In genomic region chr2:28446181-28446514, GRCm38 (mm10) we compare ENCODE assay signal across 9 mouse cellular contexts. TPM values are rescaled to one million over a fixed set of nuclear protein-coding genes. Genes with fewer than 3 reads are reported as not detected.
DNase-seq lines count a peak whose midpoint lies in the region; ATAC-seq and TF ChIP-seq lines count a peak whose summit lies in the region.
"Had no signal": no experiment of that assay in that cellular context is flagged by ENCODE, and none has a peak within 500 bp of the region (broad histone marks: within the 10 kb centered on the region; RNA-seq: fewer than 3 reads in every experiment).

No protein-coding gene starts in this region.

- WGBS in heart, embryonic 12.5 days = 7% methylated on average over 5 of the region's 5 CpGs
- WGBS in forebrain, embryonic 13.5 days = 3% methylated on average over 5 of the region's 5 CpGs
- WGBS in liver, embryonic 14.5 days (ENCODE audit: insufficient replicate concordance) = 14% methylated on average over 5 of the region's 5 CpGs

- H3K4me2 ChIP-seq in heart, embryonic 12.5 days = peak overlapping the region; percentile 96
- H3K4me2 ChIP-seq in forebrain, embryonic 13.5 days = peak overlapping the region; percentile 93
- peak overlapping the region; percentile 35 for H3K4me2 ChIP-seq in liver, embryonic 14.5 days (ENCODE audit: low read depth)

- no peak overlapping the region for H3K27ac ChIP-seq in heart, embryonic 12.5 days (ENCODE audit: poor library complexity, severe bottlenecking)
- no peak overlapping the region for H3K27ac ChIP-seq in ES-Bruce4 (ENCODE audit: insufficient read depth, low read length)
- peak overlapping the region; percentile 36; the same call in 1 of the 2 replicates for H3K27ac ChIP-seq in forebrain, embryonic 13.5 days
- H3K27ac ChIP-seq in liver, embryonic 14.5 days = no peak overlapping the region

- peaks cover 27% of the 10 kb centered on the region for H3K27me3 ChIP-seq in heart, embryonic 12.5 days (replicated peaks)
- H3K27me3 ChIP-seq in ES-Bruce4 (ENCODE audit: control insufficient read depth, insufficient read depth, low read length, poor library complexity, severe bottlenecking) = no peaks in the 10 kb centered on the region; the same call in 1 of the 2 replicates
- H3K27me3 ChIP-seq in forebrain, embryonic 13.5 days = no peaks in the 10 kb centered on the region
- peaks cover 26% of the 10 kb centered on the region for H3K27me3 ChIP-seq in liver, embryonic 14.5 days (ENCODE audit: control insufficient read depth, insufficient read depth, low read length)

- no peak for DNase-seq in heart, postnatal 4 days
- no peak for DNase-seq in liver, embryonic 14.5 days (ENCODE audit: low read depth in 3 of 3, low spot score in 3 of 3)
- DNase-seq in left cerebral cortex, adult 9 months (ENCODE audit: low spot score in 2 of 2) = no peak
- DNase-seq in right cerebral cortex, postnatal 14 days = no peak

- peak overlapping the region; percentile 77 for H3K4me3 ChIP-seq in heart, embryonic 12.5 days
- H3K4me3 ChIP-seq in ES-Bruce4 (ENCODE audit: low read depth, low read length) = peak overlapping the region; percentile 63
- H3K4me3 ChIP-seq in forebrain, embryonic 13.5 days = peak overlapping the region; percentile 73
- H3K4me3 ChIP-seq in liver, embryonic 14.5 days (ENCODE audit: insufficient read depth in 1 of 2, low read depth in 2 of 2, low read length in 2 of 2) = peak overlapping the region in 1 of 2 experiments; percentile 30; a peak in 2 of 4 replicates

- TF ChIP-seq EP300 in ES-Bruce4 (IDR thresholded peaks at IDR 0.05; ENCODE audit: insufficient read depth, low read depth, low read length) = no peak
- TF ChIP-seq EP300 in liver, embryonic 14.5 days (IDR thresholded peaks at IDR 0.05; ENCODE audit: low read depth) = no peak

- peaks cover 4% of the 10 kb centered on the region; the same call in 1 of the 2 replicates for H3K4me1 ChIP-seq in heart, embryonic 12.5 days (replicated peaks)
- H3K4me1 ChIP-seq in ES-Bruce4 (ENCODE audit: control insufficient read depth, insufficient read depth, low read length) = peaks cover under 1% of the 10 kb centered on the region
- peaks cover 15% of the 10 kb centered on the region for H3K4me1 ChIP-seq in forebrain, embryonic 13.5 days
- H3K4me1 ChIP-seq in liver, embryonic 14.5 days (replicated peaks; ENCODE audit: control insufficient read depth in 2 of 2, insufficient read depth in 2 of 2, low read length in 1 of 2) = no peaks in the 10 kb centered on the region

- TF ChIP-seq POLR2A in ES-Bruce4 (IDR thresholded peaks at IDR 0.05; ENCODE audit: insufficient read depth, low read length) = no peak

- H3K9ac ChIP-seq in heart, embryonic 12.5 days = peak overlapping the region; percentile 87
- H3K9ac ChIP-seq in ES-Bruce4 (ENCODE audit: low read depth, poor library complexity, severe bottlenecking) = peak overlapping the region; percentile 80
- H3K9ac ChIP-seq in forebrain, embryonic 13.5 days = peak overlapping the region; percentile 89
- H3K9ac ChIP-seq in liver, embryonic 14.5 days (replicated peaks) = no peak overlapping the region

- TF ChIP-seq CTCF in ES-Bruce4 (IDR thresholded peaks at IDR 0.05; ENCODE audit: low read depth, low read length) = no peak
- TF ChIP-seq CTCF in liver, embryonic 14.5 days (IDR thresholded peaks at IDR 0.05; ENCODE audit: low read depth) = no peak

- peaks cover 13% of the 10 kb centered on the region for H3K36me3 ChIP-seq in heart, embryonic 12.5 days
- H3K36me3 ChIP-seq in ES-Bruce4 (ENCODE audit: control insufficient read depth, insufficient read depth, low read length, poor library complexity, severe bottlenecking) = no peaks in the 10 kb centered on the region
- peaks cover 15% of the 10 kb centered on the region for H3K36me3 ChIP-seq in forebrain, embryonic 13.5 days (ENCODE audit: poor library complexity, severe bottlenecking)
- H3K36me3 ChIP-seq in liver, embryonic 14.5 days (replicated peaks; ENCODE audit: control insufficient read depth, insufficient read depth, low read depth) = no peaks in the 10 kb centered on the region

- 0 out of 2 replicates have a peak, but pooled peaks have one; percentile 2 for ATAC-seq in heart, embryonic 12.5 days (ENCODE audit: insufficient number of reproducible peaks, low FRiP score)
- ATAC-seq in forebrain, embryonic 13.5 days = peak; percentile 43; the same call in 1 of the 2 replicates
- no peak for ATAC-seq in liver, embryonic 14.5 days (ENCODE audit: insufficient read depth)
- no peak for ATAC-seq in inflammation-experienced regulatory T-cells, adult 6 months

- H3K9me3 ChIP-seq in heart, embryonic 12.5 days (replicated peaks) = no peaks in the 10 kb centered on the region
- no peaks in the 10 kb centered on the region for H3K9me3 ChIP-seq in ES-Bruce4 (replicated peaks; ENCODE audit: control insufficient read depth, insufficient read depth, low read length, poor library complexity, severe bottlenecking)
- no peaks in the 10 kb centered on the region for H3K9me3 ChIP-seq in forebrain, embryonic 13.5 days (replicated peaks)
- no peaks in the 10 kb centered on the region for H3K9me3 ChIP-seq in liver, embryonic 14.5 days (ENCODE audit: control insufficient read depth, low read length)

RNA-seq across cellular contexts. Expression of gene Ppp1r26, which starts 0.5 kb away (rescaled TPM):
- polyA plus RNA-seq in heart, embryonic 12.5 days (2016; fragmentation: Nextera tagmentation; extraction: Ambion mirVana) = 4.7 and 5.1 TPM in 2 replicates
- 1 to 10 TPM; 6.9 to 7.4 TPM for total RNA-seq in heart, postnatal 4 days (2021)
- 4.0 and 4.1 TPM in 2 replicates for polyA plus RNA-seq in ES-Bruce4 (2011; ENCODE audit: insufficient read depth, insufficient read length, low read depth, missing spikeins)
- polyA plus RNA-seq in forebrain, embryonic 13.5 days (2015; fragmentation: Nextera tagmentation; extraction: Ambion mirVana) = 6.2 and 8.4 TPM in 2 replicates
- 0.15 and 0.19 TPM in 2 replicates for polyA plus RNA-seq in liver, embryonic 14.5 days (2012; rRNA removed)
- 0.04 and 0.11 TPM in 2 replicates for polyA plus RNA-seq in liver, embryonic 14.5 days (2014; fragmentation: Nextera tagmentation; extraction: Ambion mirVana)
- polyA plus RNA-seq in inflammation-experienced regulatory T-cells, adult 6 months (2017; shearing (Covaris generic)) = not detected
- total RNA-seq: monocyte, adult 5-6 weeks had no signal

RNA-seq across cellular contexts. Expression of gene 1700007K13Rik, which starts 20.0 kb away (rescaled TPM):
- polyA plus RNA-seq in heart, embryonic 12.5 days (2016; fragmentation: Nextera tagmentation; extraction: Ambion mirVana) = 0.29 and 0.49 TPM in 2 replicates
- total RNA-seq in heart, postnatal 4 days (2021) = not detected
- 34.9 and 41.9 TPM in 2 replicates for polyA plus RNA-seq in ES-Bruce4 (2011; ENCODE audit: insufficient read depth, insufficient read length, low read depth, missing spikeins)
- polyA plus RNA-seq in forebrain, embryonic 13.5 days (2015; fragmentation: Nextera tagmentation; extraction: Ambion mirVana) = 2.0 TPM in 2 replicates
- not detected in 2 replicates for polyA plus RNA-seq in liver, embryonic 14.5 days (2012; rRNA removed)
- polyA plus RNA-seq in liver, embryonic 14.5 days (2014; fragmentation: Nextera tagmentation; extraction: Ambion mirVana) = 0.24 TPM in 1 of 2 replicates, not detected in the other
- polyA plus RNA-seq in inflammation-experienced regulatory T-cells, adult 6 months (2017; shearing (Covaris generic)) = under 1 TPM in 1 of 3 experiments, not detected in 2; 0.52 TPM
- total RNA-seq: monocyte, adult 5-6 weeks had no signal

RNA-seq across cellular contexts. Expression of gene Mrps2, which starts 21.7 kb away (rescaled TPM):
- 49.6 and 52.9 TPM in 2 replicates for polyA plus RNA-seq in heart, embryonic 12.5 days (2016; fragmentation: Nextera tagmentation; extraction: Ambion mirVana)
- 10 to 100 TPM; 48.3 to 50.4 TPM for total RNA-seq in heart, postnatal 4 days (2021)
- 68.4 and 74.6 TPM in 2 replicates for polyA plus RNA-seq in ES-Bruce4 (2011; ENCODE audit: insufficient read depth, insufficient read length, low read depth, missing spikeins)
- polyA plus RNA-seq in forebrain, embryonic 13.5 days (2015; fragmentation: Nextera tagmentation; extraction: Ambion mirVana) = 52.5 and 54.3 TPM in 2 replicates
- polyA plus RNA-seq in liver, embryonic 14.5 days (2012; rRNA removed) = 19.8 and 20.2 TPM in 2 replicates
- polyA plus RNA-seq in liver, embryonic 14.5 days (2014; fragmentation: Nextera tagmentation; extraction: Ambion mirVana) = 21.4 and 24.6 TPM in 2 replicates
- polyA plus RNA-seq in inflammation-experienced regulatory T-cells, adult 6 months (2017; shearing (Covaris generic)) = 10 to 100 TPM; 17.7 to 22.1 (median 19.3) TPM

RNA-seq across cellular contexts. Expression of gene Gbgt1, which starts 50.5 kb away (rescaled TPM):
- 0.28 and 0.41 TPM in 2 replicates for polyA plus RNA-seq in heart, embryonic 12.5 days (2016; fragmentation: Nextera tagmentation; extraction: Ambion mirVana)
- 1 to 10 TPM in 1 of 2 experiments, under 1 TPM in 1; 0.83 to 1.8 TPM for total RNA-seq in heart, postnatal 4 days (2021)
- 2.1 and 2.8 TPM in 2 replicates for polyA plus RNA-seq in ES-Bruce4 (2011; ENCODE audit: insufficient read depth, insufficient read length, low read depth, missing spikeins)
- 0.43 TPM in 1 of 2 replicates, not detected in the other for polyA plus RNA-seq in forebrain, embryonic 13.5 days (2015; fragmentation: Nextera tagmentation; extraction: Ambion mirVana)
- 0.31 and 0.52 TPM in 2 replicates for polyA plus RNA-seq in liver, embryonic 14.5 days (2012; rRNA removed)
- 0.15 and 0.29 TPM in 2 replicates for polyA plus RNA-seq in liver, embryonic 14.5 days (2014; fragmentation: Nextera tagmentation; extraction: Ambion mirVana)
- polyA plus RNA-seq in inflammation-experienced regulatory T-cells, adult 6 months (2017; shearing (Covaris generic)) = not detected

RNA-seq across cellular contexts. Expression of gene Gm10134, which starts 59.7 kb away (rescaled TPM):
- 0.82 TPM in 1 of 2 replicates, not detected in the other for polyA plus RNA-seq in heart, embryonic 12.5 days (2016; fragmentation: Nextera tagmentation; extraction: Ambion mirVana)
- 1 to 10 TPM in 1 of 2 experiments, not detected in 1; 1.2 TPM for total RNA-seq in heart, postnatal 4 days (2021)
- 2.8 TPM in 1 of 2 replicates, not detected in the other for polyA plus RNA-seq in ES-Bruce4 (2011; ENCODE audit: insufficient read depth, insufficient read length, low read depth, missing spikeins)
- polyA plus RNA-seq in forebrain, embryonic 13.5 days (2015; fragmentation: Nextera tagmentation; extraction: Ambion mirVana) = 0.53 and 0.76 TPM in 2 replicates
- not detected in 2 replicates for polyA plus RNA-seq in liver, embryonic 14.5 days (2012; rRNA removed)
- polyA plus RNA-seq in liver, embryonic 14.5 days (2014; fragmentation: Nextera tagmentation; extraction: Ambion mirVana) = not detected in 2 replicates
- not detected for polyA plus RNA-seq in inflammation-experienced regulatory T-cells, adult 6 months (2017; shearing (Covaris generic))
- total RNA-seq: monocyte, adult 5-6 weeks had no signal

Comparison
In these comparisons a context has a peak if more than half of its experiments do, and no peak if none do; other contexts are left out.
1. ATAC-seq: peak in heart, embryonic 12.5 days (single experiment) and forebrain, embryonic 13.5 days (single experiment); none in liver, embryonic 14.5 days (single experiment) and inflammation-experienced regulatory T-cells, adult 6 months (single experiment).
2. H3K4me2 ChIP-seq: peak in every context shown above with its lines; median percentile 96 in heart, embryonic 12.5 days; 93 in forebrain, embryonic 13.5 days; 35 in liver, embryonic 14.5 days.
3. RNA of gene 1700007K13Rik, which starts 20.0 kb away (polyA plus RNA-seq): 34.9 to 41.9 TPM in ES-Bruce4; 2.0 TPM in forebrain, embryonic 13.5 days, 0.29 to 0.49 TPM in heart, embryonic 12.5 days, 0.24 TPM in liver, embryonic 14.5 days and 0.52 TPM in inflammation-experienced regulatory T-cells, adult 6 months; every median in the first group is over 10 times any median in the second.